Mouse (Mus musculus): ENCODE measurements around the gene Nexn.

Gene Nexn

DNA sequence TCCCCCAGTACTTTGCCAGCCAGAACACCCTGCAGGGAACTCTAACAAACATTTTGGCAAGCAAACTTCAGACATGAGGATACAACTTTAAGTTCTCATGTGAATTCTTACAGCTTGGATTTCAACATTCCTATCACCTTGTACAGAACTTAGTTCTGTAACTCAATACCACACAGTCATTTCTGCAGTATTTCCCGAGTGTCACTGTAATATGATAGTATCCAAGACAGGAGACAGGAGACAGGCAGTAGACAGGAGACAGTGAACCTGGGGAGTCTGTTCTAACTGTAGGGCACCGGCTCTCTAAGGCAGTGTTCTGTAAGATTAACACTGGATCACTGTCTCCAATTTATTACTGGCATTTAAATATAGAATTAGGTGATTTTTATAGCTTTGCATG, 12.3 kb upstream of the Nexn start:
- DNase-seq (ENCODE audit: low spot score): no peak

DNA sequence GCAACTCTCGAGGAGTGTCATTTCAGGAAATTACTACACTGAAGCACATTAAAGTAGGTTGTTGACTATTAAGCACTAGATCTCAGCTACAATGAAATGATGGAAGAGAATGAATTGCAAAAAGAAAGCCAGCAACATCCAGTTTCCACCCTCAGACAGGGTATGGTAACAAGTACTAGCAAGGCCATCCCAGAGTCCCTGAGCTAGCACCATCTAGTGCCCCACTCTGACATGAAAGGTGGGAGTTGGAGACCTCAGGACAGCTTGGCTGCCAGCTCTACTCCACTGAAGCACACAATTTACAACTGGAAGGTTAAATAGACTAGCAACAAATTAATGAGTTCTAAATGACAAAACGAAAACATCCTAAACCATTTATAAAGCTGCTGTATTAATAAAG, 11.8 kb upstream of the Nexn start:
- no peak for DNase-seq (ENCODE audit: low spot score)

GRCm38 (mm10) chr3:152276935-152277334, 10.8 kb upstream of the Nexn start:
- DNase-seq (ENCODE audit: low spot score): no peak

DNA sequence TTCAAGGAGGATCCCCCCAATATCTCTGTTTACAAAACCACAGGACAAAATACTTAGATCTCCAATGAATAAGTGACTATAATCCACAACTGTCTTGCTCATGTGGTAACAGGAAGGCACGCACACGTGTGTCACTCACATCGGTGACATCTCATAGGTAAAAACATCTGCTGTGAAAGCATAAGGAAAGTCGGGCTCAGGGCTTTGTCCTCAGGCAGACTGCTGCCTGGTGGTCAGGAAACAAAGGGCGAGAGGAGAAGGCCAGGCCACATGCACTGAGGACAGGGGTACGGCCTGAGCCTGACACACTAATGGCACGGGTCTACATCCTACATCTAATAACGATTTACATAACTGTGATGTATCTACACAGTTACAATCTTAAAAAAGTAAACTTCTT, 8.9 kb upstream of the Nexn start:
- no peak for DNase-seq (ENCODE audit: low spot score)

DNA sequence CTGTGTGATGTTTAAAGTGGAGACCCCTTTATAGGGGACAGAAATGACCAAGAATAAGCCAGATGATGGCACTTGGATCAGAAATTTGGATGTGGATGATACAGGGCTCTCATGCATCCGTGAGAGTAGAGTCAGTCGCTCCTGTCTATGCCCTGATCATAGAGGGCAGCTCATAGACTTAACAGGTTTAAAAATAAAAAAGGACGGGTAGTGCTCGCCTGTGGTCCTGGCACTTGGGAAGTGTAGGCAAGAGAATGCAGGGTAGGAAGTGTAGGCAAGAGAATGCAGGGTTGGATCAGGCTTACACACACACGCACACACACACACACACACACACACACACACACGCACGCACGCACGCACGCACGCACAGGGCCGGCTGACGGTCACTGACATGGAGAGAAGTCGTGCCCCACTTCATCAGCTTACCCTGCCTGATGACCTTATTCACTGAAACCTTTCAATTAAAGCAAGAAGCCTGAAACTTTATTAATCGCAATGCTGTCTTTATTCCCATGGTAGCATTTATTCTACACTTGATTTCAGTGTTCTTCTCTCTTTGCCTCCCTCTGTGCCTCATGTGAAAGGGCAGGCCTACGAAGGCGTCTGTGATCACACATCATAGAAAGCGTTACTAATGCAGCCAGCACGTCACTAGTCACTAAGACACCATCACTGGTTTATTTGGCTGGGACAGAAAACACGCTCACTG, 7.0 kb upstream of the Nexn start:
- DNase-seq (ENCODE audit: low spot score): peak; percentile 14

DNA sequence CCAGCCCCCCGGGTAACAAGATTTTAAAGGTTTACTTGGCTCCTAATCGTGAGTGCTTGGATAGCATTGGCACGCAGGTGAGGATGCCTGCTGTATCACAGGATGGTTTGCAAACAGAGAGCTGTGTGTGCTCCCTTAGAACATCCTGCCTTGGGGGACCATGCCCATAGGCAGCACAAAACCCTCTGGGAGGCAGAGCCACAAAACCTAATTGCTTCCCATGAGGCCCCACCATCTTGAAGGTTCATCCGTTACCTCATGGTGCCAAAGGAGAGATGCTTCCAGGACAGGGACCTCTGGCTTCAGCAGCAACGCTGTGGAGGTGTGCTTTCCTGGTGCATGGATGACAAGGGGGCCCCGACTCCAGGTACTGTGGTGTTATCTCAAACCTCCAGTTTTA, 5.7 kb upstream of the Nexn start:
- no peak for DNase-seq (ENCODE audit: low spot score)

DNA sequence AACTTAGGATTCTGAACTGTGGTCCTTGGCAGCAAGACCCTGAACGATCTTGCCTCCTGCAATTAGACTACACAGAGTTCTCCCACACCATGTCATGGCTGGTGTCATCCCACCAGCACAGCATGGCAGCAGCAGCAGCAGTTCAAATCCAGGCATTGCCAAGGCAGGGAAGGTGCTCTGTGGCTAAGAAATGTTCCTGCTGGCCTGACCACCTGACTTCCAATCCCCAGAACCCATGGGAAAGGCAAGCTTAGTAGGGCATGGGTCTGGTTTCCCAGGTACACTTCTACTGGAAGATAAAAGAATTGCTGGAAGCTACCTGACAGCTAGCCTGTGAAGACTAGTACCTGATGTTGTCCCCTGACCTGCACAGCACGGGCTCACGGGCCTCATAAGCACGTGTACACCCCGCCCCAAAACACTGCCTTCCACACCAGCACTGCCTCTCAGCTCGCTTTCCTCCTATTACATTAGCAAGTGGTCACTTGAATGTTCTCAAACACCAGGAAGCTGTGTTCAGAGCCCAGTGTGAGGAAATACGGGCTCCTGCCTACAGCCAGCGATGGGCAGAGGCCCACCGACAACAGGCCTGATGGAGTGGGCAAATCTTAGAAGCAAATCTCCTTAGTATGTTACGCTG, 5.0 kb upstream of the Nexn start:
- DNase-seq (ENCODE audit: low spot score): no peak

DNA sequence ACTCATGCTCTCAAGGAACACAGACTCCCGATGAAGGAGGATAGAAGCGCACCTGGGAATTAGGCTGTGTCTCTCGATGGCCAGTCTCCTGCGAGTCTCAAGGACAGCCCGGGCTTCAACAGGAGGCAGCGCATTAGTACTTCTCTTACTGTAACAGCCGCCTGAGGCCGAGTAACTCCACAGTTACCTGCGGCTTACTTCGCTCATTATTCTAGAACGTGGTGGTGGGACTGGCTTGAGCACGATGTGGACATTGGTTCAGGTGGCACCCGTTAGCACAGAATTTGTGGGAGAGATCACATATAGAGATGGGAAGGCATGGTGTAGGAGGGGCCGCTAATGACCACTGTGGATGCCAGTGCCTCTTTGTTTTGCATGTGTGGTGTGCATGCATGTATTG, 1.9 kb upstream of the Nexn start:
- DNase-seq (ENCODE audit: low spot score): no peak

- DNase-seq (ENCODE audit: low spot score): peak; percentile 77
These were observed 657 bp downstream of the Nexn start for GRCm38 (mm10) chr3:152265351-152266035.

DNA sequence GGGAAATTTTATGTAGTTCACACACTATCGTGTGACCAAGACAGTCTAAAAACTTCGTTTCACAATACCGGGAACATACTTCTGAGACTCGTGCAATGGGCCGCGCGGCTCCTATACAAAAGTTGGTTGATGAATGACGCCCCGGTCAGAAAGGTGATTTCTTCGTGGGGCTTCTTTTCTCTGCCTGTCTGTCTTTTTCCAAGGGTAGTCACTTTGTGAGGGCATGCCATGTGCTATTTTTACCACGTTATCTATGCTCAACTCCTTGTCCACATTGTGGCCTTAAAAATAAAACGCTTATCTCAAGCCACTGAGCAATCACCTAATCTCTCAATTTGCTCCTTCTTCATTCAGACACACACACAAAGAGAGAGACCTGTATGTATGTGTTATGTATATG, 1.3 kb downstream of the Nexn start:
- DNase-seq (ENCODE audit: low spot score): peak; percentile 54

- DNase-seq (ENCODE audit: low spot score): no peak
These were observed 1.8 kb downstream of the Nexn start for GRCm38 (mm10) chr3:152264374-152264773.

- peak; percentile 17 for DNase-seq (ENCODE audit: low spot score)
These were observed 4.2 kb downstream of the Nexn start for GRCm38 (mm10) chr3:152261948-152262347.

DNA sequence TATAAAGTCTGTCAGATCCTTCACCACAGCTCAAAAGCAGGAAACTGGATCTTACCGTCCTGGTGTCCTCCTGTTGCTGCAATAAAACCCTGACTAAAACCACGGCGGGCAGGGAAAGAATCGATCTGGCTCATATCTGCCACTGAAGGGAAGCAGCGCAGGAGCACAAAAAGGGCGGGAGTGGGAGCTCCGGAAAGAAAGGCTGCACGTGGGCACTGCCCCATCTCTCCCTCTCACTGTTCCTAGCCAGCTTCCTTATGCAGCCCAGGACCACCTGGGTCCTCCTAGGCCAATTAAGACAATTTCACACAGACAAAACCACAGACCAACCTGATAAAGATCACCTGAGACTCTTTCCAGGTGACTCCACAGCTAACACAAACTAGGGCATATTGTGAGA, 4.7 kb downstream of the Nexn start:
- no peak for DNase-seq (ENCODE audit: low spot score)

GRCm38 (mm10) chr3:152260362-152260761, 5.8 kb downstream of the Nexn start:
- no peak for DNase-seq (ENCODE audit: low spot score)

- DNase-seq (ENCODE audit: low spot score): peak; percentile 91
These were observed 6.7 kb downstream of the Nexn start for GRCm38 (mm10) chr3:152259409-152259808.

- DNase-seq (ENCODE audit: low spot score): no peak
These were observed 8.6 kb downstream of the Nexn start for GRCm38 (mm10) chr3:152257528-152257927.

DNA sequence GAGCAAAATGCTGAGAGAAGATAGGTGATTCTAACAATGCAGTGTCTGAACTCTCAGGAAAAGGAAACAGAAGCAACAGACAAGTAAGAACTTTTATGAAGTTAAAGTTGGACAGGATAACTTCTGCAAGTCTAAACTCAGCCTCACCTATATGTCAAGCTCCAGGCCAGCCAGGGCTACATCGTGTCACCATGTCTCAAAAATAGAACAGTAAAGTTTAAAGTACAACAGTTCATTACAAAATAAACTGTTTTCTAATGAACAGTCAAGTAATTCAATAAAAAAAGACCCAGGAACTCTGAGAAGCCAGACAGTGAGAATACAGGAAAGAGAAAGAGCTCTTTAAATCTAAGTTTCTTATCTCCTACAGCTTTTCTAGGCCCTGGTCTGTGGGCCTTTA, 15.7 kb downstream of the Nexn start:
- no peak for DNase-seq (ENCODE audit: low spot score)

DNA sequence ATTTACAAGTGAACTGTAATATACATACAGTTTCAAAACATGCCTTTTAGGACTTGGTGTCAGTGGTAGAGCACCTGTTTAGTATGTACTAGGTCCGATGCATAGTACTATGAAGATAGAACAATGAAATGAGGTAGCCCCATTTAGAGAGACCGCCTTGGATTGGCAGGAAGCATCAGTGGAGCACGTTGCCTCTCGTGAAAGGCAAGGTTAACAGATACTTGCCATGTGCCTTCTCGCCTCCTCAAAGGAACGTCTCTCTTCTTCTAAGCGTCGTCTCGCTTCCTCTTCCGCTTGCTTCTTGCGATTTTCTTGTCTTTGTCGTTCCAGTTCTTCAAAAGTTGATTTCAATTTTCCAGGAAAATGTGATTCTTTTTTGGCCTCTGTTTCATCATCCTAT, 18.4 kb downstream of the Nexn start:
- DNase-seq (ENCODE audit: low spot score): no peak

DNA sequence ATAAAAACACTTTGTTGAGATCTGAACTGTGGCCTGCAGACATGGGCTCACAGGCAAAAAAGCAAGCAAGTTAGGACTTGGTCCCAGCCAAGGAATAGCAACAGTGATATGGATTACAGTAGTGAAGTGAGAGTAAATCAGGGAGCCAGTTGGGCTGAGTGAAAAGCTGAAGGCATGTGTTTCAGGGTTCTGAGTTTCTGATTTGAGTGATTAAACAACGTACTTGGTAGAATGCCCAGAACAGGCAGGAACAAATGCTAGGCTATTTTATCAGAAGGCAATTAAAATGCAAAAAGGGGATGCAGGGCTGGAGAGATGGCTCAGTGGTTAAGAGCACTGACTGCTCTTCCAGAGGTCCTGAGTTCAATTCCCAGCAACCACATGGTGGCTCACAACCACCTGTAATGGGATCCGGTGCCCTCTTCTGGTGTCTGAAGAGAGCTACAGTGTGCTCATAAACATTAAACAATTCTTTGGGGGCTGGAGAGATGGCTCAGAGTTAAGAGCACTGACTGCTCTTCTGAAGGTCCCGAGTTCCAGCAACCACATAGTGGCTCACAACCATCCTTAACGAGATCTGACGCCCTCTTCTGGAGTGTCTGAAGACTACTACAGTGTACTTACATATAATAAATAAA, 20.8 kb downstream of the Nexn start:
- no peak for DNase-seq (ENCODE audit: low spot score)

DNA sequence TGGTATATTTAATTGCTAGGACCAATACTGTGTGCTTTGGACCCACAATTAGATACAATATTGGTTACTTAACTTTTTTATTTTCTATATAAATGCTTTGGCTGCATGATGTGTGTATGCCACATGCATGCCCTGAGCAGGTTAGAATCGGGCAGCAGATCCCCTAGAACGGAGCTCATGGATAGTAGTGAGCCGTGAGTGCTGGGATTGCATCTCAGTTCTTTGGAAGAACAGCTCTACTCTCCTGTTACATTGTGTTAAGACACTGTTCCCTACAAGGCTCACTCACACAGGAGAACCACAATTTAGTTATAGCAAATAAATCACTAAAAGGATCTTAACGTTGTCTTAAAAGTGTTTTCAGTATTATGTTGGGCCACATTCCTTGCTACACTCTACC, 22.8 kb downstream of the Nexn start:
- DNase-seq (ENCODE audit: low spot score): no peak

GRCm38 (mm10) chr3:152241098-152241497, 25.1 kb downstream of the Nexn start:
- DNase-seq (ENCODE audit: low spot score): no peak

- no peak for DNase-seq (ENCODE audit: low spot score)
These were observed 26.6 kb downstream of the Nexn start for GRCm38 (mm10) chr3:152239592-152239991.

DNA sequence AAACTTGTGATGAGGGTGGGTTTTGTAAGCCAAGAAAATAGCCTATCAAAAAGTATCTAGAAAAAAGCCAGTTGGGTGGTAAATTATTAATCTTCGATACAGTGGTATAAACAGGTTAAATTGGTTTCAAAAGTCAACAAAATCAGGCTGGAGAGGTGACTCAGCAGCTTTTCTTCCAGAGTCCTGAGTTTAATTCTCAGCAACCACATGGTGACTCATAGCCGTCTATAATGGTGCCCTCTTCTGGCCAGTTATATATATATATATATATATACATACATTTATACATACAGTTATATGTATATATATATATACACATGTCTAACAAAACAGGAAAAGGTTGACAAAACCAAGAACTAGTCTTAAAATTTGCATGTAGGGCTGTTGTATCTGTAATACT, 27.3 kb downstream of the Nexn start:
- peak; percentile 37 for DNase-seq (ENCODE audit: low spot score)

Measured in embryo, embryonic 10.5 days (tissue).